Mouse (Mus musculus) lung, postnatal 0 days (tissue): ENCODE measurements around the gene Topors. TPM values are rescaled to one million over a fixed set of nuclear protein-coding genes. Genes with fewer than 3 reads are reported as not detected.
A peak's percentile ranks its signal among the peaks of the same experiment; 100 is the strongest.

Experiments used
- ATAC-seq: fragments of 200-750 bp; cut with Nextera tagmentation; 2 replicates; pipeline ENCODE4 v1.8.0; 2017; ENCODE audit warnings: moderate library complexity
- DNase-seq: peaks from one replicate; pipeline ENCODE4 v3.0.0-alpha.2; 2016; ENCODE audit warnings: low spot score
- H3K27ac ChIP-seq: fragments of 300-500 bp; sonication (generic); 2 replicates; pipeline ENCODE4 v1.5.1; 2014; ENCODE audit warnings: antibody characterized with exemption, mild to moderate bottlenecking, low read length, mixed read lengths
- H3K27me3 ChIP-seq: fragments of 300-500 bp; sonication (generic); replicated peaks from 2 replicates; pipeline ENCODE4 v1.6.1; 2014; ENCODE audit warnings: low read length, mixed read lengths; ENCODE audit not compliant: insufficient read depth
- H3K36me3 ChIP-seq: fragments of 300-500 bp; sonication (generic); 2 replicates; pipeline ENCODE4 v1.6.1; 2014; ENCODE audit warnings: low read length, mixed read lengths; ENCODE audit not compliant: insufficient read depth
- H3K4me1 ChIP-seq: fragments of 300-500 bp; sonication (generic); 2 replicates; pipeline ENCODE4 v1.6.1; 2014; ENCODE audit warnings: antibody characterized with exemption, low read depth, low read length, mixed read lengths; ENCODE audit not compliant: insufficient read depth
- H3K4me2 ChIP-seq: fragments of 300-500 bp; sonication (generic); replicated peaks from 2 replicates; pipeline ENCODE4 v1.6.1; 2014; ENCODE audit warnings: low read depth, mild to moderate bottlenecking, low read length, moderate library complexity, mixed read lengths
- H3K4me3 ChIP-seq: fragments of 300-500 bp; sonication (generic); 2 replicates; pipeline ENCODE4 v1.5.1; 2014; ENCODE audit warnings: low read depth, low read length
- H3K9ac ChIP-seq: fragments of 300-500 bp; sonication (generic); replicated peaks from 2 replicates; pipeline ENCODE4 v1.6.1; 2014; ENCODE audit warnings: low read depth, mild to moderate bottlenecking
- H3K9me3 ChIP-seq: fragments of 300-500 bp; sonication (generic); 2 replicates; pipeline ENCODE4 v1.6.1; 2016; ENCODE audit warnings: low read length, mixed read lengths
- CTCF ChIP-seq: IDR thresholded peaks from 2 replicates; pipeline ENCODE4 v1.5.1; 2016; ENCODE audit warnings: antibody characterized with exemption, mild to moderate bottlenecking
- EP300 ChIP-seq: IDR thresholded peaks from 2 replicates; pipeline ENCODE4 v1.6.1; 2016; ENCODE audit warnings: antibody characterized with exemption, mild to moderate bottlenecking, control low read depth
- WGBS: fragments of 180-500 bp; shearing (Covaris S2); extraction: QIAGEN DNeasy Blood & Tissue Kit; methylation state at CpG from one replicate; pipeline ENCODE4 v1.1.7; 2014; 5-methylcytosine and 5-hydroxymethylcytosine counted together
- polyA plus RNA-seq: library from polyadenylated mRNA; unstranded; fragments of >200 nt; fragmentation: Nextera tagmentation; extraction: Ambion mirVana; gene quantifications from 2 replicates; pipeline ENCODE4 v1.2.1, GENCODE M21; 2015

Topors gene
- polyA plus RNA-seq, 1 experiment from 2014 or later, result 25.4 TPM

- Histone ChIP-seq H3K4me3 (peak overlapping the region; percentile 76), H3K4me2 (peak overlapping the region; percentile 62), H3K36me3 (no peaks in the 10 kb centered on the region; the same call in 1 of the 2 replicates), H3K27me3 (no peaks in the 10 kb centered on the region), H3K4me1 (no peaks in the 10 kb centered on the region), H3K9ac (0 out of 2 replicates have a peak overlapping the region, but pooled peaks have one; percentile 59), H3K9me3 (no peaks in the 10 kb centered on the region), H3K27ac (peak overlapping the region; percentile 89; the same call in 1 of the 2 replicates)
- 40% methylated on average over 5 of the region's 5 CpGs for WGBS
- ATAC-seq, result no peak
- no peak for TF ChIP-seq EP300
- no peak for TF ChIP-seq CTCF
- no peak for DNase-seq
These were observed 29.3 kb downstream of the Topors start for GRCm38 (mm10) chr4:40240272-40240744.

GRCm38 (mm10) chr4:40239409-40240271 lies 30.0 kb downstream of the Topors start, which contains the start of gene Ddx58:
TSS of gene Ddx58 (minus strand) at chr4:40239828.
- 3% methylated on average over 35 of the region's 35 CpGs for WGBS
- DNase-seq (peak; percentile 80), ATAC-seq (peak; percentile 91)
- peak within 1 kb of the TSS; percentile 59 for H3K9ac ChIP-seq
- H3K27ac ChIP-seq, result peak within 1 kb of the TSS; percentile 89
- H3K27me3 ChIP-seq, result no peaks in the 10 kb centered on the region
- peak within 1 kb of the TSS; percentile 62 for H3K4me2 ChIP-seq
- no peaks in the 10 kb centered on the region for H3K9me3 ChIP-seq
- H3K4me3 ChIP-seq, result peak within 1 kb of the TSS; percentile 76
- no peaks in the 10 kb centered on the region; the same call in 1 of the 2 replicates for H3K36me3 ChIP-seq
- H3K4me1 ChIP-seq, result no peaks in the 10 kb centered on the region
- TF ChIP-seq EP300 (no peak), CTCF (peak; percentile 2; the same call in 1 of the 2 replicates)

GRCm38 (mm10) chr4:40238483-40239408 lies 30.9 kb downstream of the Topors start:
- Histone ChIP-seq H3K4me1 (no peaks in the 10 kb centered on the region), H3K27me3 (no peaks in the 10 kb centered on the region), H3K9ac (peak overlapping the region; percentile 59), H3K27ac (peak overlapping the region; percentile 89), H3K4me2 (peak overlapping the region; percentile 62), H3K4me3 (peak overlapping the region; percentile 76), H3K9me3 (no peaks in the 10 kb centered on the region), H3K36me3 (no peaks in the 10 kb centered on the region; the same call in 1 of the 2 replicates)
- DNase-seq (peak; percentile 79), ATAC-seq (peak; percentile 81)
- WGBS, result under 1% methylated on average over 17 of the region's 17 CpGs
- TF ChIP-seq CTCF (no peak), EP300 (0 out of 2 replicates have a peak, but pooled peaks have one; percentile 3)

GRCm38 (mm10) chr4:40236829-40237228 lies 32.8 kb downstream of the Topors start:
- H3K27me3 ChIP-seq, result no peaks in the 10 kb centered on the region

GRCm38 (mm10) chr4:40234256-40234655 lies 35.4 kb downstream of the Topors start:
- DNase-seq (no peak), ATAC-seq (no peak)
- no peak overlapping the region for H3K9ac ChIP-seq
- H3K4me3 ChIP-seq, result no peak overlapping the region
- H3K36me3 ChIP-seq, result no peaks in the 10 kb centered on the region; the same call in 1 of the 2 replicates
- no peak overlapping the region for H3K27ac ChIP-seq
- H3K9me3 ChIP-seq, result no peaks in the 10 kb centered on the region
- TF ChIP-seq CTCF, result no peak
- no peak for TF ChIP-seq EP300
- H3K4me1 ChIP-seq, result no peaks in the 10 kb centered on the region
- H3K4me2 ChIP-seq, result no peak overlapping the region
- 82% methylated on average over 6 of the region's 6 CpGs for WGBS
- H3K27me3 ChIP-seq, result no peaks in the 10 kb centered on the region

More at GRCm38 (mm10) chr4:40236829-40237228, 32.8 kb downstream of the Topors start:
- Histone ChIP-seq H3K27ac (no peak overlapping the region), H3K9me3 (no peaks in the 10 kb centered on the region), H3K9ac (no peak overlapping the region), H3K4me3 (no peak overlapping the region), H3K36me3 (no peaks in the 10 kb centered on the region; the same call in 1 of the 2 replicates), H3K4me2 (no peak overlapping the region), H3K4me1 (no peaks in the 10 kb centered on the region)
- DNase-seq, result peak; percentile 12
- ATAC-seq, result no peak
- TF ChIP-seq CTCF, result no peak
- no peak for TF ChIP-seq EP300
- 73% methylated on average over 4 of the region's 4 CpGs for WGBS
